Mouse (Mus musculus) Patski (cell line): ENCODE measurements at regions not wholly inside any gene's neighbourhood (a gene's known extent, or its start where the extent isn't known, plus 50 kb on each side); places are given as distances from the start of the nearest gene placed in this dataset.

Experiments
- ATAC-seq: fragments of 100-300 bp; one replicate; pipeline ENCODE4 v1.8.0; 2021
- CTCF ChIA-PET: fragments of 350-600 bp; sonication (Branson Sonifier 250); formaldehyde crosslinking; loops from one replicate; lab custom pipeline; 2022; ENCODE audit warnings: inconsistent platforms; lab: Charles Lee
- POLR2A ChIA-PET: fragments of 350-600 bp; sonication (Branson Sonifier 250); formaldehyde crosslinking; loops from one replicate; lab custom pipeline; 2022; ENCODE audit warnings: antibody characterized with exemption, inconsistent platforms; lab: Charles Lee
- DNase-seq: peaks from one replicate; pipeline ENCODE4 v3.0.0-alpha.2; 2011; ENCODE audit warnings: low read depth, low spot score
- H3K27me3 ChIP-seq: fragments of 371-371 bp; one replicate; pipeline ENCODE4 v1.5.1; 2021
- CTCF ChIP-seq: fragments of 100-300 bp; IDR thresholded peaks from one replicate; pipeline ENCODE4 v1.5.1; 2021
- in situ Hi-C: fragments of 300-500 bp; cut with MboI; formaldehyde crosslinking; loops from 3 replicates; pipeline ENCODE4 v1.11.1; 2018; ENCODE audit warnings: low pct_unique_long_range_greater_than_20kb, mixed read lengths

DNA sequence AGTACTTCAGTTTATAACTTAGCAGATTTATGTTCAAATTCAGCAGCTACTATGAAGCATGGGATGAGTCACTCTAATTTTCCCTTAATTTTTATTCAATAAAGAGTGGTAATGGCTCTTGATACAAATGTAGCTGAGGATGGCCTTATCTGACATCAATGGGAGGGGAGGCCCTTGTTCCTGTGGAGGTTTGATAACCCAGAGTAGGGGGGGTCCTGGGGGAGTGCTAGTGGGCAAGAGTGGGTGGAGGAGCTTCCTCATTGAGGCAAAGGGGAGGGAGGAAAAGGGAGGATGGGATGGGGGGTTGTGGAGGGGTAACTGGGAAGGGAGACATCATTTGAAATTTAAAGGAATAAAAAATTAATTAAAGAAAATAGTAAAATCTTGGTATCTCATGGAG lies 194.3 kb upstream of the Mpped2 start:
- no peak for TF ChIP-seq CTCF
- no peaks in the 10 kb centered on the region for H3K27me3 ChIP-seq
- ChIA-PET POLR2A (no interaction called here), CTCF (no interaction called here)
- in situ Hi-C loops: no loop called here
- no peak for ATAC-seq
- DNase-seq: no peak

DNA sequence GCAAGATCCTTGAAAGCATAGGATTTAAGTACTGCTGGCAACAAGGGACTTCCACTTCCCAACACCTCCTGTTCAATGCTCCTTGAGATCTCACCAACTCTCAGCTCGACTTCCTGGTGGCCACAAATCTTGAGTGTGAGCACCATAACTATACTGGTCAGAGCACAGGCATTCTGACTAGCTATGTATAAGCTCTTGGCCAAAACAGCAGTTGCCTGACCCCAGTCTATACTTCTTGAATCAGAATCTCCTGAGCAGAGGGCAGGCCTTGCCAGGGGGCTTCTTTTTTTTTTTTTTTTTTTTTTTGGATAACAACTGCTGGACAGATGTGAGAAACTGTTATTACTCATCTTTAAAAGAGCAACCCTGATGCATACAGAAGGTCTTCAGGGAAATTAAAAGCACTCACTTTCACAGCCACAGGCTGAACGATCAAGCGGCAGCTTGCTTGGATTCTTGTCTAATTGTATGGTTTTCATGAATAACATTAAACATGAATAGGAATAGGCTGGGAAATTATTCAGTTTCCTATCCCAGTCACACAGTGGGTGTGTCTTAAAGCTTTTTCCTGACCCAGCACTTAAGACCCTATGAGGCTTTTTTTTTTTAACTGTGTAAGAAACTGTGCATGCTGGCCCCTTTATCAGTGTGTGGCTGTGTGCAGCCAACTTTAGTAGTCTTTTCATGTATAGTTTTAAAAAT lies 193.7 kb upstream of the Mpped2 start:
- TF ChIP-seq CTCF: no peak
- ChIA-PET POLR2A (no interaction called here), CTCF (no interaction called here)
- no peak for ATAC-seq
- no peaks in the 10 kb centered on the region for H3K27me3 ChIP-seq
- in situ Hi-C loops: no loop called here
- DNase-seq: no peak

DNA sequence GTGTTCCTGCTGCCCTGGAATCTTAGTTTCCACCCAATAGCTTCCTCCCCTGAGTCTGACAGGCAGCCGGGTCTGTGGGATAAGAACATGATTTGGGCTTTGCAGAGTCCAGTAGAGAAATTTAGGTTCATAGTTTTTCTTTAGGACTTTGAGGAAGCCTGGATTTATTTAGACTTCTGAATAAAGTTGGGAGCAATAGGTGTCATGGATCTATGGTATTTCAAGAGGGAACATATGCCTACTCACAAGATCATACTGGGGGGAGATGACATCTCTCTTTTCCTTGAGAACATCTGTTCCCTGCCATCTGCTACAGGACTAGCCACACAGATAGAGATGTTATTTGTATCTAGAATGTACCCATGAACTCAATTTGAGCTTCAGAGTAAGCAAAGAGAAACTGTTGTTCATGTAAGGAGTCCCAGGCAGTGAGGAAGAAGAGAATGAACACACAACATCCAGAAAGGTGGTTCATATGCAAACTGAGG lies 188.1 kb upstream of the Mpped2 start:
- ChIA-PET CTCF (no interaction called here), POLR2A (no interaction called here)
- DNase-seq: no peak
- no peak for ATAC-seq
- TF ChIP-seq CTCF: no peak
- in situ Hi-C loops: no loop called here
- H3K27me3 ChIP-seq: peaks cover 5% of the 10 kb centered on the region

DNA sequence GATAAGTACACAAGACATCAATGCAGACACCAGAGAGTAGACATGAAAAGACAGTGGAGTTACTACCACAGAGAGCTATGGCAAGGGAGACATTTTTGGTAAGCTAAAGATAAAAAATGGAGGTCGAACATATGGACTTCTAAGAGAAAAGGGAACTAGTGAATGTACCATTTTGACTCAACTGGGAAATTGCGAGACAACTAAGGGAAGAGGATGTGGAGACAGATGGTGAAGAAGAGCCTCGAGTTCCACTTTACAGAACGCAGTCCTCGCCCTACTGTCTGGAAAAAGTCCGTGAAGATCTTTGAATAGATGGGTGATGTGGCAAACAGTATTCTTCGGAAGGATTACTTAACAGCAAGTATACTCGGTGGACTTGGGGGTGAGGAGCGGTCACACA lies 181.2 kb upstream of the Mpped2 start:
- ChIA-PET POLR2A (no interaction called here), CTCF (interaction anchor here (1.1 kb wide), 1 partner anchor 10 kb away, joined by 3 read pairs; no protein-coding TSS in a partner anchor)
- H3K27me3 ChIP-seq: peaks cover 5% of the 10 kb centered on the region
- in situ Hi-C loops: no loop called here
- TF ChIP-seq CTCF: no peak
- ATAC-seq (no peak), DNase-seq (no peak)

DNA sequence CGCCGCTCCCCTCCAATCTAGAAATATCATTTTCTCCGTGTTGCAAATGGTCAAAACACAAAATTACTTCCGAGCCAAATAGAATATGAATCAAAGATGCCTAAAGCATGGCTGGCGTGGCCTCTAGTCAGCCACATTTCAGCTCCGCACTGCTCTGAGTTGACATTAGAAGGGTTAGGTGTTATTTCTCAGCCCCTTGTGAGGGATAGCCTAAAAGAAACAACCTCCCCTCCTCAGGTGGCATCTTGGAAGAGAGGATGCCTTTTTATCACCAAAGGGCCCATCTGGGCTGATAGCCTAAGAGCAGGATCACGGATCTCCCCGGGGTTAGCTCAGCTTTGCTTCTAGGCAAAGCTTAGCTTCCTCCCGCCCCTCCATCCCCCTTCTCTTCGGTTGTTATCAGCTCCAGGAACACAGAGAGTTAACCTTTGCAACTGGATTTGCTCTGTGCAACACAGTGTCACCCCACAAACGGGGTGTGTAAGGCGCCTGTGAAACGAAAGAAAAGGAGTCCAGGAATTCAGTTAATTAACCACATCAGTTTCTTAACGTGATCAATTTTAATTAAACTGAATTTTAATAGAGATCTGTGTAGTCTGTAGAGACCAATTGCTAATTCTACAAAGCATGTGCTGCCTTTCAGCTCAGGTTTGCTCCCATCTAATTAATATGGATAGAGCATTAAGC lies 180.6 kb upstream of the Mpped2 start:
- peaks cover 5% of the 10 kb centered on the region for H3K27me3 ChIP-seq
- ChIA-PET CTCF (interaction anchor here (1.1 kb wide), 1 partner anchor 10 kb away, joined by 3 read pairs; no protein-coding TSS in a partner anchor), POLR2A (no interaction called here)
- DNase-seq (no peak), ATAC-seq (no peak)
- TF ChIP-seq CTCF: no peak
- in situ Hi-C loops: no loop called here

DNA sequence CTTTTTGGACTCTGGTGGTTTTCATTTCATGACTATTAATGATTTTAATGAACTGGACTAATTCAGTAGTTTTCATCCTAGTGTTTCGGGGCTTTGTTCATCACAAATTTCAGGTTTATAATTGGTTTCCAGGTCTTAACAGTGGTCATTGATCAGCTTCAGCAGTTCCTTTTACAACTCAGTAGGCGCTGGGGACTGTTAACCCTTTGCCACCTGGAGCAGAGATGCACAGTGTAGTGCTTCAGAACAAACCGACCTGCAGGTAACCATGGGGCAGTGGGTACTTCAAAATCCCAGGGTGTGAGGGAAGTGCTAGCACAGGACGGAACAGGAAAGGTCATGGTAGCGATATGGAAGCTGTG lies 180.1 kb upstream of the Mpped2 start:
- POLR2A ChIA-PET: no interaction called here
- CTCF ChIA-PET: interaction anchor here (1.1 kb wide), 1 partner anchor 11 kb away, joined by 3 read pairs; no protein-coding TSS in a partner anchor
- ATAC-seq (no peak), DNase-seq (no peak)
- no peak for TF ChIP-seq CTCF
- H3K27me3 ChIP-seq: peaks cover 5% of the 10 kb centered on the region
- in situ Hi-C loops: no loop called here

DNA sequence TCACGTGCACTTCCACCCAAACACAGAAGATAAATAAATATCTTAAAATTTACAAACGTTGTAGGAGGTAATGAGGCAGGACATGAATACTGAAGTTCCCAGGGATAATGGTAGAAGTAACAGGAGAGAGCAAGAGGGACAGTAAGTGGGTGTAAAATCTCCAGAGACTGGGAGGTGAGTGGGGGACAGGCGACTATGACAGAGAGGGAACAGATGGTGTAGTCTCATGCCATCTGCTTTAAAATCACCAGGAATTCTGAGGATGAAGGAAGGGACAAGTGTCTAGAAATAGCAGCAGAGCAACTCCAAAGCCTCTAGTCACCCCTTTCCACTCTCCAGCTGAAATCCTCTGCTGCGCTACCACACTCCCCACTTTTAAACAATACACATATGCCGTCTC lies 175.8 kb upstream of the Mpped2 start:
- no peaks in the 10 kb centered on the region for H3K27me3 ChIP-seq
- ChIA-PET POLR2A (no interaction called here), CTCF (no interaction called here)
- ATAC-seq (no peak), DNase-seq (no peak)
- no peak for TF ChIP-seq CTCF
- in situ Hi-C loops: no loop called here

DNA sequence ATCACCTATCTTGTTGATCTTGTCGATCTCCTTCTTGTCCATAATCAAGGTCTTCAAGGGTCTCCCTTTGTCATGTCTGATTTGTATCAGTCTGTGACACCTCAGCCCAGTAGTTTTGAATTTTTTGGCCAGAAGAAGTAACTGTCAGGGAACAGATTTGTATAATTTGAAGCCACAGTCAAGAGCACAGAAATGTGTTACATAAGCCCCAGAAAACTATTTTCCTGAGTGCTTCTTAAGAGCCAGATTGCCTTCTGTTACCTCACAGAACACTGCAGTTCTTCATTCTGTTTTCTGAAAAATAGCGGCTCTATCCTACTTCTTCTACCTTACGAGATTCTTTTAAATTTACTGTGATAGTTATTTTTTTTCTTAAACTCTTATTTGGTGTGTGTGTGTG lies 170.1 kb upstream of the Mpped2 start:
- DNase-seq: no peak
- POLR2A ChIA-PET: no interaction called here
- CTCF ChIA-PET: no interaction called here
- no peak for ATAC-seq
- no peaks in the 10 kb centered on the region for H3K27me3 ChIP-seq
- TF ChIP-seq CTCF: no peak
- in situ Hi-C loops: no loop called here

DNA sequence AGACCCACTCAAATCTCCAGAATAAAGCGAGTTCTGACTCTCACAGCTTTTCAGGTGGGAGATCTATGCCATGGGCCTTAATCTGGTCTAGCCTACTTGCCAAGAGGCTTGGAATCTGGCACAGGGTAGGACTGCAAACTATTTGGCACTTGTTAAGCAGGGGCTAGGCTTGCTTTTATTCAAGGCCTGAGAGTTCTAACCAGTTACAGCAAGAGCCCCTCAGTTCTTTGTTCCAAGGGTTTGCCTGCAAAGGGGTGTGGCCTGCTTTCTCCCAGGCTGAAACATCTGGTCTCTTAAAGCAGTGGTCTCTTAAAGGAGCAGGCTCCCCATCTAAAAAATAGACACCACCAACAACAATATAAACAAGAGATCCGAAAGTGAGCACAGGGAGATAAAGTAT lies 166.1 kb upstream of the Mpped2 start:
- DNase-seq: no peak
- ChIA-PET POLR2A (no interaction called here), CTCF (no interaction called here)
- no peaks in the 10 kb centered on the region for H3K27me3 ChIP-seq
- ATAC-seq: no peak
- no peak for TF ChIP-seq CTCF
- in situ Hi-C loops: no loop called here

DNA sequence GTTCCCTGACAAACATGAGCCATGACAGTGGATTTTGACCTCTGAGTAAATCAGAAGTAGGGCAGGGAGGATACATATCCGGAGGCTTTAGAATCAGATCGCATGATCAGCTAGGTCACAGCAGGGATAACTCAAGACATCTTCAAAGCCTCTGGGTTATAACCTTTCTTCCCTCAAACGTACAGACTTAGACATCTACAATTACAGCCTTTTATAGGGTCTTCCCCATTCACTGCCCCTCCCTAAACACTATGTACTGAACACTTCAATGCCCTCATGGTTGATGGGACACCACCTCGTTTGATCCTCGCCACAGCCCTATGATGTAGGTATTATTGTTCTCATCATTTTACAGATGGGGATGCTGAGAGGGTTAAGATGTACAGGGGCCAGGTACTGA lies 163.8 kb upstream of the Mpped2 start:
- CTCF ChIA-PET: no interaction called here
- ATAC-seq: no peak
- DNase-seq: no peak
- no peak for TF ChIP-seq CTCF
- POLR2A ChIA-PET: no interaction called here
- in situ Hi-C loops: no loop called here
- no peaks in the 10 kb centered on the region for H3K27me3 ChIP-seq

DNA sequence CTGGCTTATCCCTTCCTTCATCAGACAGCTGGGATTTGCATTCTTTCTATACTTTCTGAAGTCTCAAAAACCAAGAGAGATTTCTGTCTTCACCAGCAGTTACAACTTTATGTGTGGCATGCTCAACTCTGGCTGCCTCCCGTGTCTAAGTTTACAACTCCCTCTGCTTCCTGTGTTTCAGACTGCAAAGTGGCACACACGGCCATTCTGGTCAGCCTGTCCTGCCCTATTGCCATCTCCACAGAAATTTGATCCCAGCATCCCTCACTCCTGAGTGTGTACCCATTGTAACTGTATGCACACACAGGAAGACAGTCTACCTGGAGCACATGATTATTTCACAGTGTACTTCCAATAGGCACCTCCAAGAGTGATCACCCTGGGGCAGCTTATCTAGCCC lies 163.3 kb upstream of the Mpped2 start:
- DNase-seq (no peak), ATAC-seq (no peak)
- in situ Hi-C loops: no loop called here
- no peak for TF ChIP-seq CTCF
- no peaks in the 10 kb centered on the region for H3K27me3 ChIP-seq
- POLR2A ChIA-PET: no interaction called here
- CTCF ChIA-PET: no interaction called here
